Mouse (Mus musculus) liver, embryonic 13.5 days (tissue): ENCODE measurements around the gene Nav2. TPM values are rescaled to one million over a fixed set of nuclear protein-coding genes. Genes with fewer than 3 reads are reported as not detected.

Experiments used
- ATAC-seq: fragments of 200-750 bp; cut with Nextera tagmentation; 2 replicates; pipeline ENCODE4 v1.8.0; 2017; ENCODE audit warnings: low read depth, mild to moderate bottlenecking, moderate number of reproducible peaks, moderate library complexity
- DNase-seq: peaks from one replicate; pipeline ENCODE4 v3.0.0; 2022
- H3K27ac ChIP-seq: fragments of 300-500 bp; sonication (generic); 2 replicates; pipeline ENCODE4 v1.5.1; 2015; ENCODE audit warnings: moderate library complexity, mild to moderate bottlenecking, inconsistent platforms
- H3K27me3 ChIP-seq: fragments of 300-500 bp; sonication (generic); 2 replicates; pipeline ENCODE4 v1.6.1; 2015; ENCODE audit warnings: mild to moderate bottlenecking, inconsistent platforms
- H3K36me3 ChIP-seq: fragments of 300-500 bp; sonication (generic); 2 replicates; pipeline ENCODE4 v1.6.1; 2015; ENCODE audit warnings: mild to moderate bottlenecking, inconsistent platforms
- H3K4me1 ChIP-seq: fragments of 300-500 bp; sonication (generic); replicated peaks from 2 replicates; pipeline ENCODE4 v1.6.1; 2015; ENCODE audit warnings: inconsistent platforms
- H3K4me2 ChIP-seq: fragments of 300-500 bp; sonication (generic); 2 replicates; pipeline ENCODE4 v1.6.1; 2015; ENCODE audit warnings: inconsistent platforms, mild to moderate bottlenecking, moderate library complexity
- H3K4me3 ChIP-seq: fragments of 300-500 bp; sonication (generic); replicated peaks from 2 replicates; pipeline ENCODE4 v1.5.1; 2015; ENCODE audit warnings: mild to moderate bottlenecking, inconsistent platforms
- H3K9ac ChIP-seq: fragments of 300-500 bp; sonication (generic); 2 replicates; pipeline ENCODE4 v1.6.1; 2015; ENCODE audit warnings: mild to moderate bottlenecking, inconsistent platforms
- H3K9me3 ChIP-seq: fragments of 300-500 bp; sonication (generic); replicated peaks from 2 replicates; pipeline ENCODE4 v1.6.1; 2016; ENCODE audit warnings: inconsistent platforms
- WGBS: fragments of 180-500 bp; shearing (Covaris S2); methylation state at CpG from one replicate; pipeline ENCODE4 v1.1.7; 2015; ENCODE audit not compliant: insufficient replicate concordance; 5-methylcytosine and 5-hydroxymethylcytosine counted together
- polyA plus RNA-seq: library from polyadenylated mRNA; unstranded; fragments of >200 nt; fragmentation: Nextera tagmentation; extraction: Ambion mirVana; gene quantifications from 2 replicates; pipeline ENCODE4 v1.2.1, GENCODE M21; 2015

The Nav2 gene
- polyA plus RNA-seq, 1 experiment from 2014 or later, result 1.8 TPM

DNA sequence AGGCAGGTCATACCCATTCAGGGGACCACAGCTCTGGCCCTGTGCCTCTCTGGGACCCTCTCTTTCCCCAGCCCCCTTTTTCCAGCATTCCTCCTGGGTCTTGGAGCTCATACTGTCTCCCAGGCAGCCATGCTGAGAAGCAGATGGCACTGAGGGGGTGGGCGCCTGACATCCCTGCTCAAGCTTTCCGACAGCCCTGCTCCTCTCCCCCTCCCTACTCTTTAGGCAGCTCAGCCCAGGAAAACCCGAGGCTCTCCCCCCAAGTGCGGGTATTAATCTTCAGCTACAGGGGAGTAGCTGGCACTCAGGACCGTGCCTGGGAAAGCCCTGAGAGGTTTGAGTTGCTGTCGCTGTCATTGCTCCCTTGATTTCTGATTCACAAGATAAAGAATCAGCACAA, 290.9 kb downstream of the Nav2 start:
- WGBS, result 42% methylated on average over 6 of the region's 6 CpGs

DNA sequence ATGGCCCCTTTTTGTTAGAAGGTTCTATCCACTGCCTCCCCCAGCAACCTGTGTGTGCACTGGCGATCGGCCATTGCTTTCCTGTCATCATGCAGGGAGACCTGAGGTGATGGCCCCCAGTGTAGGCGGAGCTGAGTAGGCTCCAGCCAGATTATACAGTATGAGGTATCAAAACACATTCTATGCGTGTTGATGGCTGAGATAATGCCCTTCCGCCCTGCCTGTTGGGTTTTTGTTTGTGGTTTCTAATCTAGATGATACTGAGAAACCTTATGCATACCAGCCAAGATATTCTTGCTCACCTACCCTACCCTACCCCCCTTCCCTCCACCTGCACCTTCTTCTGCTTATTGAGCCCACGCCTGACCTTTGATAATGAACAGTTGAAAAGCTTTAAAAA, 291.8 kb downstream of the Nav2 start:
- Histone ChIP-seq H3K4me2 (no peak overlapping the region), H3K9ac (no peak overlapping the region), H3K9me3 (no peaks in the 10 kb centered on the region), H3K4me1 (0 out of 2 replicates have a peak, but pooled peaks cover 3% of the 10 kb centered on the region), H3K4me3 (no peak overlapping the region), H3K36me3 (no peaks in the 10 kb centered on the region), H3K27me3 (0 out of 2 replicates have a peak, but pooled peaks cover 3% of the 10 kb centered on the region), H3K27ac (no peak overlapping the region)
- 48% methylated on average over 6 of the region's 6 CpGs for WGBS
- DNase-seq (no peak), ATAC-seq (no peak)

More for the DNA sequence above, 290.9 kb downstream of the Nav2 start:
- Histone ChIP-seq H3K27me3 (0 out of 2 replicates have a peak, but pooled peaks cover 3% of the 10 kb centered on the region), H3K9ac (no peak overlapping the region), H3K4me2 (no peak overlapping the region), H3K9me3 (no peaks in the 10 kb centered on the region), H3K27ac (no peak overlapping the region), H3K36me3 (no peaks in the 10 kb centered on the region), H3K4me1 (0 out of 2 replicates have a peak, but pooled peaks cover 3% of the 10 kb centered on the region), H3K4me3 (no peak overlapping the region)
- no peak for DNase-seq
- ATAC-seq, result no peak

GRCm38 (mm10) chr7:49202971-49203370, 294.5 kb downstream of the Nav2 start:
- no peak for ATAC-seq
- WGBS, result 20% methylated on average over 4 of the region's 4 CpGs
- Histone ChIP-seq H3K4me1 (no peaks in the 10 kb centered on the region), H3K9me3 (no peaks in the 10 kb centered on the region), H3K36me3 (no peaks in the 10 kb centered on the region), H3K27me3 (0 out of 2 replicates have a peak, but pooled peaks cover 2% of the 10 kb centered on the region), H3K27ac (no peak overlapping the region), H3K4me2 (no peak overlapping the region), H3K4me3 (no peak overlapping the region), H3K9ac (no peak overlapping the region)
- no peak for DNase-seq

- 65% methylated on average over 3 of the region's 3 CpGs for WGBS
- DNase-seq (no peak), ATAC-seq (no peak)
- Histone ChIP-seq H3K27me3 (no peaks in the 10 kb centered on the region), H3K36me3 (no peaks in the 10 kb centered on the region), H3K9me3 (no peaks in the 10 kb centered on the region), H3K4me2 (no peak overlapping the region), H3K4me3 (no peak overlapping the region), H3K9ac (no peak overlapping the region), H3K4me1 (no peaks in the 10 kb centered on the region), H3K27ac (no peak overlapping the region)
Observed at GRCm38 (mm10) chr7:49204856-49205255, 296.3 kb downstream of the Nav2 start.

GRCm38 (mm10) chr7:49205551-49205950, 297.0 kb downstream of the Nav2 start:
- Histone ChIP-seq H3K4me1 (no peaks in the 10 kb centered on the region), H3K4me2 (no peak overlapping the region), H3K9me3 (no peaks in the 10 kb centered on the region), H3K27ac (no peak overlapping the region), H3K9ac (no peak overlapping the region), H3K4me3 (no peak overlapping the region), H3K36me3 (no peaks in the 10 kb centered on the region), H3K27me3 (no peaks in the 10 kb centered on the region)
- DNase-seq (no peak), ATAC-seq (no peak)
- WGBS, result 52% methylated on average over 1 of the region's 1 CpGs

DNA sequence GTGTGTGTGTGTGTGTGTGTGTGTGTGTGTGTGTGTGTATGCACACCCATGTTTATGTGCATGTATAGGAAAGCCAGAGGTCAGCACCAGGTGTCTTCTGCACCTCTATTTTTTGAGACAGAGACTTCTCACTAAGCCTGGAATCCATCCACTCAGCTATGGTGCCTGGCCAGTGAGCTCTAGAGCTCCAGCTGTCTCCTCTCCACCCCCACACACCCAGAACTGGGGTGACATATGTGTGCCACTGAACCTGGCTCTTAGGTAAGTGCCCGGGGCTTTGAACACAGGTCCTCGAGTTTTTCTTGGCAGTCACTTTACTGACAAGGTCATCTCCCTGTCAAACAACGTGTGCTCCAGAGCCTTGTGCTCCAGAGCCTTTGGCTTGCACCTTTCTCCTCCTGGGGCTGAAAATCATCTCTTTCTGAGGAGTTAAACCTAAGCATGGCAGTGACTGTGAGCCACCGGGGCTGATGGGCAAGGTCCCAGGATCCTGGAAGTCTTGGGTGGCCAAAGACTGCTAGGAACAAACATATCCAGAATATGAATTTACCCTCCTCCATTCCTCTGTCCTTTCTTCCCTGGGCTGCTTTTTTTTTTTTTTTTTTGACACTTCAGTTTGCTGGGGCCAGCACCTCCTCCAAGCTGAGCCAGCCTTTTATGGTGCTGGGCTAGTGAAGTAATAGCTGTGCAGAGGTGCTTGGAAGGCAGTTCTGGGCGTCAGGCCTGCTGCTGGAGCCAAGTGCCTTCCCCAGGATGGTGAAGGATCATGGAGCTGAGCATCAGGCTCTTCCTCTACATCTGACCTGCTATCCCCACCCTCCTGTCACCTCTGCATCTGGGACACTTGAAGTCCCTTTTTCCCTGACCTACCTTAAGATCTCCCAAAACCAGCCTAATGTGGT, 298.5 kb downstream of the Nav2 start:
- Histone ChIP-seq H3K9ac (no peak overlapping the region), H3K27ac (no peak overlapping the region), H3K36me3 (no peaks in the 10 kb centered on the region), H3K4me1 (no peaks in the 10 kb centered on the region), H3K9me3 (no peaks in the 10 kb centered on the region), H3K4me2 (no peak overlapping the region), H3K4me3 (no peak overlapping the region), H3K27me3 (no peaks in the 10 kb centered on the region)
- ATAC-seq (no peak), DNase-seq (no peak)
- WGBS, result 46% methylated on average over 5 of the region's 5 CpGs

- 57% methylated on average over 7 of the region's 7 CpGs for WGBS
- DNase-seq, result no peak
Observed at GRCm38 (mm10) chr7:49209526-49209925, 301.0 kb downstream of the Nav2 start.

GRCm38 (mm10) chr7:49210721-49211120, 302.2 kb downstream of the Nav2 start:
- Histone ChIP-seq H3K4me2 (no peak overlapping the region), H3K36me3 (no peaks in the 10 kb centered on the region), H3K27me3 (no peaks in the 10 kb centered on the region), H3K9ac (no peak overlapping the region), H3K9me3 (no peaks in the 10 kb centered on the region), H3K27ac (no peak overlapping the region), H3K4me1 (no peaks in the 10 kb centered on the region), H3K4me3 (no peak overlapping the region)
- WGBS, result 70% methylated on average over 8 of the region's 8 CpGs
- DNase-seq (no peak), ATAC-seq (no peak)

More at GRCm38 (mm10) chr7:49209526-49209925, 301.0 kb downstream of the Nav2 start:
- H3K4me1 ChIP-seq, result no peaks in the 10 kb centered on the region
- no peak overlapping the region for H3K4me3 ChIP-seq
- no peak overlapping the region for H3K4me2 ChIP-seq
- H3K36me3 ChIP-seq, result no peaks in the 10 kb centered on the region
- no peak overlapping the region for H3K27ac ChIP-seq
- H3K9ac ChIP-seq, result no peak overlapping the region
- ATAC-seq, result no peak
- H3K9me3 ChIP-seq, result no peaks in the 10 kb centered on the region
- no peaks in the 10 kb centered on the region for H3K27me3 ChIP-seq

- Histone ChIP-seq H3K27me3 (no peaks in the 10 kb centered on the region), H3K9ac (no peak overlapping the region), H3K9me3 (no peaks in the 10 kb centered on the region), H3K4me2 (no peak overlapping the region), H3K4me1 (no peaks in the 10 kb centered on the region), H3K36me3 (no peaks in the 10 kb centered on the region), H3K4me3 (no peak overlapping the region), H3K27ac (no peak overlapping the region)
- ATAC-seq, result no peak
- WGBS, result 67% methylated on average over 4 of the region's 4 CpGs
- no peak for DNase-seq
Observed at GRCm38 (mm10) chr7:49213011-49213410, 304.5 kb downstream of the Nav2 start.

- no peaks in the 10 kb centered on the region for H3K4me1 ChIP-seq
- H3K9me3 ChIP-seq, result no peaks in the 10 kb centered on the region
- 63% methylated on average over 6 of the region's 6 CpGs for WGBS
- H3K36me3 ChIP-seq, result no peaks in the 10 kb centered on the region
- H3K27ac ChIP-seq, result no peak overlapping the region
- no peak overlapping the region for H3K4me3 ChIP-seq
- no peak for ATAC-seq
- H3K4me2 ChIP-seq, result no peak overlapping the region
- no peak for DNase-seq
- no peak overlapping the region for H3K9ac ChIP-seq
- H3K27me3 ChIP-seq, result no peaks in the 10 kb centered on the region
Observed at GRCm38 (mm10) chr7:49217786-49218185, 309.3 kb downstream of the Nav2 start.

- Histone ChIP-seq H3K4me3 (no peak overlapping the region), H3K9ac (no peak overlapping the region), H3K36me3 (no peaks in the 10 kb centered on the region), H3K27ac (no peak overlapping the region), H3K4me1 (no peaks in the 10 kb centered on the region), H3K4me2 (no peak overlapping the region), H3K9me3 (no peaks in the 10 kb centered on the region), H3K27me3 (no peaks in the 10 kb centered on the region)
- ATAC-seq (no peak), DNase-seq (no peak)
- WGBS, result 53% methylated on average over 5 of the region's 5 CpGs
Observed at GRCm38 (mm10) chr7:49225741-49226140, 317.2 kb downstream of the Nav2 start.

DNA sequence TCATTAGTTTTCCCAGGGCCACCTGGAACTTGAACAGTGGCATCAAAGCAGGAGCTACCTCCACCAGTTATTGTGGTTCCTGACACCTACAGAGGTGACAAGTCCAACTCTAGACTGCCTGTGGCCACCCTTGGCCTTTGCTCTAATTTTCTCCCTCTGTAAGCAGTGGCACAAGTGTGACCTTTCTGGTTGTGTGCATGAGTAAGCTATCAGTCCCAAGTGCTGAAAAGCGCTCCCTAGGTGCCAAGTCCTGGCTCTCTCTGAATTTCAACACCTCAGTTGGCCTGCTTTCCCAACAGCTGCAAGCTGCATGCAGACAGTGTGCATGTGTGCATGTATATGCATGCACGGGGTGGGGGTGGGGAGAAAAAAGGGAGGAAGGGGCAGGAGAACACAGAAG, 324.5 kb downstream of the Nav2 start:
- H3K9me3 ChIP-seq, result no peaks in the 10 kb centered on the region
- no peak overlapping the region for H3K9ac ChIP-seq
- no peaks in the 10 kb centered on the region for H3K36me3 ChIP-seq
- WGBS, result 58% methylated on average over 2 of the region's 2 CpGs
- H3K4me1 ChIP-seq, result peaks cover 9% of the 10 kb centered on the region; the same call in 1 of the 2 replicates
- H3K27me3 ChIP-seq, result no peaks in the 10 kb centered on the region
- ATAC-seq (no peak), DNase-seq (no peak)
- H3K4me3 ChIP-seq, result no peak overlapping the region
- H3K27ac ChIP-seq, result no peak overlapping the region
- no peak overlapping the region for H3K4me2 ChIP-seq
